Mouse (Mus musculus) lung, embryonic 14.5 days (tissue): ENCODE data around the gene Ubr2. TPM values are rescaled to one million over a fixed set of nuclear protein-coding genes. Genes with fewer than 3 reads are reported as not detected.

Source experiments
- ATAC-seq: fragments of 200-750 bp; cut with Nextera tagmentation; 2 replicates; pipeline ENCODE4 v1.8.0; 2017; ENCODE audit warnings: mild to moderate bottlenecking, moderate TSS enrichment, moderate library complexity; ENCODE audit not compliant: insufficient read depth
- DNase-seq: peaks from one replicate; pipeline ENCODE4 v3.0.0-alpha.2; 2015
- H3K27ac ChIP-seq: fragments of 300-500 bp; sonication (generic); 2 replicates; pipeline ENCODE4 v1.5.1; 2014; ENCODE audit warnings: low read depth, mild to moderate bottlenecking, moderate library complexity
- H3K27me3 ChIP-seq: fragments of 300-500 bp; sonication (generic); 2 replicates; pipeline ENCODE4 v1.6.1; 2014; ENCODE audit warnings: low read length, control low read depth; ENCODE audit not compliant: insufficient read depth
- H3K36me3 ChIP-seq: fragments of 300-500 bp; sonication (generic); 2 replicates; pipeline ENCODE4 v1.6.1; 2014; ENCODE audit warnings: control low read depth; ENCODE audit not compliant: insufficient read depth
- H3K4me1 ChIP-seq: fragments of 300-500 bp; sonication (generic); 2 replicates; pipeline ENCODE4 v1.6.1; 2014; ENCODE audit warnings: antibody characterized with exemption, control low read depth; ENCODE audit not compliant: insufficient read depth
- H3K4me2 ChIP-seq: fragments of 300-500 bp; sonication (generic); 2 replicates; pipeline ENCODE4 v1.6.1; 2014; ENCODE audit warnings: mild to moderate bottlenecking
- H3K4me3 ChIP-seq: fragments of 300-500 bp; sonication (generic); 2 replicates; pipeline ENCODE4 v1.5.1; 2014; ENCODE audit warnings: low read depth, low read length
- H3K9ac ChIP-seq: fragments of 300-500 bp; sonication (generic); 2 replicates; pipeline ENCODE4 v1.6.1; 2014
- H3K9me3 ChIP-seq: fragments of 300-500 bp; sonication (generic); 2 replicates; pipeline ENCODE4 v1.6.1; 2016; ENCODE audit warnings: low read depth, low read length, control low read depth
- CTCF ChIP-seq: IDR thresholded peaks from 2 replicates; pipeline ENCODE4 v1.5.1; 2016; ENCODE audit warnings: antibody characterized with exemption, low read depth
- WGBS: fragments of 180-500 bp; shearing (Covaris S2); extraction: QIAGEN DNeasy Blood & Tissue Kit; methylation state at CpG from one replicate; pipeline ENCODE4 v1.1.7; 2014; 5-methylcytosine and 5-hydroxymethylcytosine counted together
- polyA plus RNA-seq: library from polyadenylated mRNA; unstranded; fragments of >200 nt; fragmentation: Nextera tagmentation; extraction: Ambion mirVana; gene quantifications from 2 replicates; pipeline ENCODE4 v1.2.1, GENCODE M21; 2014

Ubr2 gene
- polyA plus RNA-seq, 1 experiment from 2014 or later: 28.6 TPM

DNA sequence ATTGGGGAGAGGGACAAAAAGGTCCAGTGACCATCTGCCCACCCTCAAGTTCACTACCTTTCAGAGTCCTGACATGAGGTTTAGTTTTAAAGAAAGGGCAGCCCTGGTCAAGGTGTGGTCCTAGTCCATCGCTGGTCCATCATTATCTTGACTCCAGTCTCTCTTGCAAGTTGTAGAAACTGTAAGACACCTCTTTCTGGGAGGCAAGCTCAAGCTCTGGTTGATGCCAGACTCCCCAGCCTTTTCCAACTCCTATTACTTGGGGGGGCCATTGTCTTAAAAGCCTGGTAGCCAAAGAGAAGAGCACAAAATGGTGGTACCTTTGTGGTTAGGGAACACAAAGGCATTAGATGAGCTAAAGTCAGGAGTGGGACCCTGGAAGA lies 1.3 kb upstream of the Ubr2 start:
- Histone ChIP-seq H3K4me2 (no peak overlapping the region), H3K27ac (no peak overlapping the region), H3K27me3 (no peaks in the 10 kb centered on the region), H3K9ac (no peak overlapping the region; the same call in 1 of the 2 replicates), H3K4me3 (no peak overlapping the region), H3K36me3 (peaks cover 5% of the 10 kb centered on the region; the same call in 1 of the 2 replicates), H3K4me1 (peaks cover 8% of the 10 kb centered on the region), H3K9me3 (no peaks in the 10 kb centered on the region)
- WGBS: 94% methylated on average over 1 of the region's 1 CpGs
- DNase-seq (no peak), ATAC-seq (no peak)
- no peak for TF ChIP-seq CTCF

- H3K4me2 ChIP-seq: peak overlapping the region; percentile 80
- peaks cover 8% of the 10 kb centered on the region for H3K4me1 ChIP-seq
- TF ChIP-seq CTCF: no peak
- H3K4me3 ChIP-seq: peak overlapping the region; percentile 94
- ATAC-seq (peak; percentile 65), DNase-seq (peak; percentile 89)
- peaks cover 5% of the 10 kb centered on the region; the same call in 1 of the 2 replicates for H3K36me3 ChIP-seq
- no peaks in the 10 kb centered on the region for H3K27me3 ChIP-seq
- H3K9ac ChIP-seq: peak overlapping the region; percentile 93
- no peaks in the 10 kb centered on the region for H3K9me3 ChIP-seq
- WGBS: 12% methylated on average over 25 of the region's 25 CpGs
- peak overlapping the region; percentile 79 for H3K27ac ChIP-seq
These were observed 635 bp upstream of the Ubr2 start for GRCm38 (mm10) chr17:47010722-47011660.

- H3K4me2 ChIP-seq: peak overlapping the region; percentile 80
- TF ChIP-seq CTCF: no peak
- peaks cover 8% of the 10 kb centered on the region for H3K4me1 ChIP-seq
- peak overlapping the region; percentile 98 for H3K27ac ChIP-seq
- H3K36me3 ChIP-seq: peaks cover 5% of the 10 kb centered on the region; the same call in 1 of the 2 replicates
- H3K9ac ChIP-seq: peak overlapping the region; percentile 93
- peak overlapping the region; percentile 94 for H3K4me3 ChIP-seq
- ATAC-seq (0 out of 2 replicates have a peak, but pooled peaks have one; percentile 1), DNase-seq (no peak)
- H3K27me3 ChIP-seq: no peaks in the 10 kb centered on the region
- WGBS: under 1% methylated on average over 13 of the region's 13 CpGs
- H3K9me3 ChIP-seq: no peaks in the 10 kb centered on the region
These were observed 834 bp downstream of the Ubr2 start for GRCm38 (mm10) chr17:47009546-47009897.

GRCm38 (mm10) chr17:47009016-47009415 lies 1.3 kb downstream of the Ubr2 start:
- Histone ChIP-seq H3K27me3 (no peaks in the 10 kb centered on the region), H3K4me3 (peak overlapping the region; percentile 94), H3K27ac (peak overlapping the region; percentile 98), H3K9ac (peak overlapping the region; percentile 93), H3K9me3 (no peaks in the 10 kb centered on the region), H3K4me1 (peaks cover 8% of the 10 kb centered on the region), H3K36me3 (peaks cover 9% of the 10 kb centered on the region; the same call in 1 of the 2 replicates), H3K4me2 (peak overlapping the region; percentile 80)
- 8% methylated on average over 6 of the region's 6 CpGs for WGBS
- TF ChIP-seq CTCF: no peak
- DNase-seq (peak; percentile 47), ATAC-seq (no peak)

GRCm38 (mm10) chr17:47008506-47008905 lies 1.9 kb downstream of the Ubr2 start:
- Histone ChIP-seq H3K4me3 (peak overlapping the region; percentile 94), H3K4me2 (peak overlapping the region; percentile 80), H3K9me3 (no peaks in the 10 kb centered on the region), H3K27ac (peak overlapping the region; percentile 98; the same call in 1 of the 2 replicates), H3K27me3 (no peaks in the 10 kb centered on the region), H3K9ac (peak overlapping the region; percentile 93), H3K36me3 (peaks cover 10% of the 10 kb centered on the region; the same call in 1 of the 2 replicates), H3K4me1 (peaks cover 8% of the 10 kb centered on the region)
- no peak for TF ChIP-seq CTCF
- ATAC-seq: no peak
- DNase-seq: no peak
- WGBS: 24% methylated on average over 8 of the region's 8 CpGs

DNA sequence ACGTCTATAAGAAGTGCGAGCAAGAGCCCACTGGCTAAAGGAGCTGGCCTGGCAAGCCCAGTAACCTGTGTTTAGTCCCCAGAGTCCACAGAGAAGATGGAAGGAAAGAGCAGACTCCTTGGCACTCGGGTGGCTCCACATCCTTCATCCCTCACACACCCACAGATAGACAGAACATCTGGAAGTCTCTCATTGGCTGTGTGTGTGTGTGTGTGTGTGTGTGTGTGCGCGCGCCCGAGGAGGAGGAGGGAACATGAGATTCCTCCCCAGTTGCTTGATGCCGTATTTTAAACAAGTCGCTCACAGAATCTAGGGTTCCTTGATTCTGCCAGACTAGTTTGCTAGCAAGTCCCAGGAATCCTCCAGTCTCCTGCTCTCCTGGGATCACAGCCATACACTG lies 3.6 kb downstream of the Ubr2 start:
- peaks cover 10% of the 10 kb centered on the region; the same call in 1 of the 2 replicates for H3K36me3 ChIP-seq
- H3K4me1 ChIP-seq: peaks cover 8% of the 10 kb centered on the region
- WGBS: 79% methylated on average over 9 of the region's 9 CpGs
- ATAC-seq: no peak
- no peak overlapping the region for H3K4me3 ChIP-seq
- H3K27me3 ChIP-seq: no peaks in the 10 kb centered on the region
- H3K27ac ChIP-seq: peak overlapping the region; percentile 36; the same call in 1 of the 2 replicates
- no peak overlapping the region for H3K9ac ChIP-seq
- no peak overlapping the region for H3K4me2 ChIP-seq
- no peak for DNase-seq
- no peaks in the 10 kb centered on the region for H3K9me3 ChIP-seq
- no peak for TF ChIP-seq CTCF

GRCm38 (mm10) chr17:47005741-47006405 lies 4.5 kb downstream of the Ubr2 start:
- no peaks in the 10 kb centered on the region for H3K27me3 ChIP-seq
- peaks cover 13% of the 10 kb centered on the region; the same call in 1 of the 2 replicates for H3K36me3 ChIP-seq
- ATAC-seq (no peak), DNase-seq (peak; percentile 25)
- no peak overlapping the region for H3K9ac ChIP-seq
- H3K4me1 ChIP-seq: peaks cover 8% of the 10 kb centered on the region
- no peaks in the 10 kb centered on the region for H3K9me3 ChIP-seq
- no peak overlapping the region for H3K4me3 ChIP-seq
- WGBS: 48% methylated on average over 7 of the region's 7 CpGs
- no peak overlapping the region for H3K27ac ChIP-seq
- H3K4me2 ChIP-seq: no peak overlapping the region
- no peak for TF ChIP-seq CTCF
